Mouse (Mus musculus): ENCODE results near the gene Gpm6b. TPM values are rescaled to one million over a fixed set of nuclear protein-coding genes. Genes with fewer than 3 reads are reported as not detected.

The Gpm6b gene
- total RNA-seq, 2 experiments from 2014 or later: 480 to 514 TPM

- peak; percentile 66 for DNase-seq
- intact Hi-C loops (cut with DNase I): no loop called here
Measured at GRCm38 (mm10) chrX:166351790-166352189, 113.1 kb downstream of the Gpm6b start.

- intact Hi-C loops (cut with DNase I): no loop called here
- DNase-seq: no peak
Measured at GRCm38 (mm10) chrX:166353412-166353811, 114.7 kb downstream of the Gpm6b start.

DNA sequence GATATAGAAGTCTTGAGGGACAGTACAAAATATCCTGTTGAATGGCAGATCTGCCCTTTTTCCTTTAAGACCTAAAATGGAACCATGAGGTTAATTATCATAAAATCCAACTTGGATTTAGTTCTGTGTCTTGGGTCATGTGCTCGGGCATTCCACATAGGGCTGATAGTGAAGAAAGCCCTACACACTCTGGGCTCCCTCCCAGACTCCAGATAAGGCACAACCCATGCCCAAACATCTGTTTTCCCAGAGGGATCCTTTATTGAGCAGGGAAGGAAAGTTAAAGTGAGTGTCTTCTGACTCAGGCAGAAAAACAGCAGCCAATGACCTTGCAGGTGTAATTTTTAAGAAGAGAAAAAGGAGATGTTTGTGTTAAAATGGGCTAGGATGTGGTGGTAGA, 116.2 kb downstream of the Gpm6b start:
- no peak for DNase-seq
- intact Hi-C loops (cut with DNase I): no loop called here

DNA sequence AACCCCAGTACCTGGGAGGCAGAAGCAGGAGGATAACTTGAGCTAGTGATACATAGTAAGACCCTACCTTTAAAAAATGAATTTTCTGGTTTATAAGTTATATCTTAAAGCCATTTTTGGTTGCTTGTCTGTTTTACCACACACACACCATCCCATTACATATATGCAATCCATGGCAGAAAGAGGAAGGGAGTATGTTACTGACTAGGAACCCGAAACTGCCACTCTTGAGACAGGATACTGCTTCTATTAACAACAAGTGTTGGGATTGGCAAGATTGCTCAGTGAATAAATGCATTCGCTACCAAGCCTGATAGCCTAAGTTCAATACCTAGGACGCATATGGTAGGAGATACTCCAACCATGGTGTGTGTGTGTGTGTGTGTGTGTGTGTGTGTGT, 117.6 kb downstream of the Gpm6b start:
- intact Hi-C loops (cut with DNase I): no loop called here
- DNase-seq: no peak

DNA sequence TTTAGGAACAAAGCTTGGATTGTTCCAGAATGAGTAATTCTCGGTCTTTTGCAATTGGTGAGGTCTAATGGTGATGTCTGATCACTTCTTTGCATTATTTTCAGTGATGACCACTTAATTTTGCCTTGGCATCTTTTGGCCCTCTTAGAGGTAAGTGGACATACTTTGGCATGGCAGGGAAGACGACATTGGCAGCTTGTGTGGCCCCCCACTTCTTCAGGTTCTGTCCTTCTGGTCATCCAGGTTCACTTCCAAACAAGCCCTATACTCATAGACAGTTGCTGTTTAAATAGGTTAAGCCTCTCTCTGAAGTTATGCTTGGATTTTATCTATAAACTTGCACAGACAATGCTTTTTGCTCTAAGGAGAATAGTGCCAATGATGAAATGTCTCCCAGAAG, 120.2 kb downstream of the Gpm6b start:
- intact Hi-C loops (cut with DNase I): no loop called here
- DNase-seq: no peak

- intact Hi-C loops (cut with DNase I): no loop called here
- no peak for DNase-seq
Measured at GRCm38 (mm10) chrX:166359927-166360440, 121.3 kb downstream of the Gpm6b start.

DNA sequence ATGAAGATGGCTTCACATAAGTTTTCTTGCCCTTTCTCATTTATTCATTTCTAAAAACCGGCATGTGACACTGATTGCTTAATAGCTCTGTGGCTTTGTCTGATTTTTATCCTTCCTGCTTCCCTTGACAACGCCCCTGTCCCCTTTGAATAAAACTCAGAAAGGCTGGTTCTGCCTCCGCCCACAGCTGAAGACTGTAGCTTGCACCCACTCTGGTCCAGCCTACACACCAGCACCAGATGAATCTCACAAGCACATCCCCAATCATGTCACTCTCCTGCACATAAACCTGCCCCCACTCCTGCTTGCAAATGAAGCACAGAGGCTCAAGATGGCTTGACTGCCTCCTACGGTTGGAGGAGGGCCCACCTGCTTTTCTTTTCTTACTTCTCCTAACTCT, 121.7 kb downstream of the Gpm6b start:
- intact Hi-C loops (cut with DNase I): no loop called here
- no peak for DNase-seq

DNA sequence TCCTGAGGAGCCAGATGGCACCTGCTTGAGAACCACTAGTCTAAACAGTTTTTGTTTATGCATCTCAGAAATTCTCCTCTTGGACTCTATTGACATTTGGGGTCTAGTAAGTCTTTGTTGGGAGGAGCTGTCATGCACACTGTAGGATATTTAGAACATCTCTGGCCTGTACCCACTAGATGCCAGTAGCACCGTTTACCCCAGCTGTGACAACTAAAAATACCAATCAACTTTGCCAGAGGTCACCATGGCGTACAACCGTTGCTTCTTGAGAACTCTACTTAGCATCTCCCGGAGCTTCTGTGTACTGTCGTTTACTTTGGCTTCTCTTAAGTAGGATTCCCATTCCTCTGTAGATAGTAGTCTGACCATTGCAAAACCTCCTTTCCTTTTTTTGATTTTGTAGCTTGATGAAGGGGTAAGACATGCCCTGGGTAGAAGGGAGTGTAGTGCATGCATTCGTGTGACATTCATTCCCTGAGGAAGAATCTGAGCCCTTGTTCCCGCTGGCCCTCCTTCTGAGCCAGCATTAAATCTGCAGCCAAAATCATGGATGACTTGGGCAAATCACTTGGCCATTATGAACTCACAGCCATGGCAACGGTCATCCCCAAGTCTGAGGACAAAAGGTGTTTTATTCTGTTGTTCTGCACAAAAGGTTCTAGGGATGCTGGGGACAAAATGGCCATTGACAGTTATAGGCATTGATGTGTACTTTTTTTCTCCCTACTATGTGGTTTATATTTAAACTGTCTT, 126.9 kb downstream of the Gpm6b start:
- intact Hi-C loops (cut with DNase I): no loop called here
- DNase-seq: no peak

- intact Hi-C loops (cut with DNase I): no loop called here
- peak; percentile 16 for DNase-seq
Measured at GRCm38 (mm10) chrX:166376681-166377328, 138.1 kb downstream of the Gpm6b start.

GRCm38 (mm10) chrX:166378652-166379051, 139.9 kb downstream of the Gpm6b start:
- DNase-seq: no peak
- intact Hi-C loops (cut with DNase I): no loop called here

DNA sequence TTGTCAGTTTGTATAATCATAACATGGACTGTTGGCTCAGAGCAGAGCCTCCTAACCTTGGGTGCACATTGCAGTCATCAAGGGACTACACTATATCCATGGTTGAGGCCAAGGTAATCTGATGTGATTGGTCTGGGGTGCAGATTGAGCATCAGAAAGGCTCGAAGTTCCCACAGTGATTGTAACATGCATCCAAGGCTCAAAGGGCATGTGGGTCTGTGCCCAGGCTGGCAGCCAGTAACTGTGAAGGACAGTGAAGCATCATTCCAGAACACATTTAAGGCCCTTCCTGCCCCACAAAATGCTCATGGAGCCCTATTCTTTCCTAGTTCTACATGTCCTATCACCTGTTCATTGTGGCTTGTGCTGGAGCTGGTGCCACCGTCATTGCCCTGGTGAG, 144.9 kb downstream of the Gpm6b start:
- DNase-seq: no peak
- intact Hi-C loops (cut with DNase I): no loop called here

GRCm38 (mm10) chrX:166384935-166385334, 146.2 kb downstream of the Gpm6b start:
- intact Hi-C loops (cut with DNase I): no loop called here
- DNase-seq: no peak

- intact Hi-C loops (cut with DNase I): no loop called here
- no peak for DNase-seq
Measured at GRCm38 (mm10) chrX:166386656-166387055, 147.9 kb downstream of the Gpm6b start.

DNA sequence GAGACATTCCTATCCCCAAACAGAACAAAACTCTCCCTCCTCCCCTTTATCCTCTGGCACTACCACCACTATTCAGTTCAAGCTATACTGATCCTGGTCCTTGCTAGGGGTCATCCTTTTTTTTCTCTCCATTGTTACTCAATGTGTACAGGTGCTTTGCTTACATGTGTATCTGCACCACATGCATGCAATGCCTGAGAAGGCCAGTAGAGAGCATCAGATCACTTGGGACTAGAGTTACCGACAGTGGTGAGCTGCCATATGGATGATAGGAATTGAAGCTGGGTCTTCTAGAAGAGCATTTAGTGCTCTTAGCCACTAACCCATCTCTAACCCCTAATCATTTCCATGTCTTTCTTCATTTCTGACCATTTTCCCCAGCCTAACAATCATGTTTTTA, 155.0 kb downstream of the Gpm6b start:
- intact Hi-C loops (cut with DNase I): no loop called here
- DNase-seq: no peak

- intact Hi-C loops (cut with DNase I): no loop called here
- DNase-seq: no peak
Measured at GRCm38 (mm10) chrX:166407865-166408264, 169.2 kb downstream of the Gpm6b start.

DNA sequence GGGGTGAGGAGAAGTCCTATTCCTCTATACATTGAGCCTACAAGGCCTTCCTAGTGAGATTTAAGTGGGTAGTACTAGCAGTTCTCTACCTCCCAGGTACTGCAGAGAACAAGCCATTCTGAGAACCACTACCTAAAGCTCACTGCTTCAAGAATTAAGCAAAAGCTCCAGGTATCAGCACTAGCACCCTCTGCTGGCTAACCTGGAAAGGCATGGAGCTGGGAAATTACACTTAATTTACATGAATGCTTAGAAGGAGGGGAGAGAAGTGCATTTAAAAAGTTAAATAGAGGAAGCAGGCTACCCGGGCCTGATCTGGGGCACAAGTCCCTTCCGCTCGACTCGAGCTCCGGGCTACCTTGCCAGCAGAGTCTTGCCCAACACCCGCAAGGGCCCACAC, 177.5 kb downstream of the Gpm6b start:
- peak; percentile 9 for DNase-seq
- intact Hi-C loops (cut with DNase I): no loop called here

DNA sequence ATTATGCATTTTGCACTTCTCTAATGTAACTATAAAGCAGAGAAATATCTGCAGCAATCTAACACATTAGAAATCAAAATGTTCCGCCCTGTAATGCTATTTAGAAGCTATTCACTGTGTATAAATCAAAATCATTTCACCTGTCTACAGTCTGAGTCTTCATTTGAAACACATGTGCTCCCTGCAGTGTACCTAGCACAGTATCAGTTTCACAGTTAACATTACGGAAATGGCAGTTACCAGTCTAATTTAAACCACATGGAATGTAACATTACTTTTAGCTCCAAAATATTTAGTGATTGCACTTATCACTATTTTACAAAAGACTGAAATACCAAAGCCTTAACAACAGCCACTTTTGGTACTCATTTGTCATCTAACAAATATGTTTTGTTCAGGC, 196.1 kb downstream of the Gpm6b start:
- intact Hi-C loops (cut with DNase I): no loop called here
- DNase-seq: no peak

Other genes with a start within 250 kb of the Gpm6b start
- gene Gemin8, start 68.5 kb upstream of the Gpm6b start, total RNA-seq (2021): 10 to 100 TPM; 11.7 to 12.2 TPM
- 10 to 100 TPM; 37.7 to 44.9 TPM for gene Trappc2, start 201.7 kb downstream of the Gpm6b start, total RNA-seq (2021)
- gene Ofd1, start 201.8 kb downstream of the Gpm6b start, total RNA-seq (2021): 1 to 10 TPM; 8.5 to 8.6 TPM
- 10 to 100 TPM; 36.7 to 38.6 TPM for gene Rab9, start 241.0 kb downstream of the Gpm6b start, total RNA-seq (2021)